Mouse (Mus musculus): Measurements from ENCODE around the gene Fbxw2.
"Not testable (repeated sequence)": the region's sequence is repeated elsewhere in the genome, so short reads cannot be mapped to it uniquely, and the experiment has no call there.

The Fbxw2 gene

DNA sequence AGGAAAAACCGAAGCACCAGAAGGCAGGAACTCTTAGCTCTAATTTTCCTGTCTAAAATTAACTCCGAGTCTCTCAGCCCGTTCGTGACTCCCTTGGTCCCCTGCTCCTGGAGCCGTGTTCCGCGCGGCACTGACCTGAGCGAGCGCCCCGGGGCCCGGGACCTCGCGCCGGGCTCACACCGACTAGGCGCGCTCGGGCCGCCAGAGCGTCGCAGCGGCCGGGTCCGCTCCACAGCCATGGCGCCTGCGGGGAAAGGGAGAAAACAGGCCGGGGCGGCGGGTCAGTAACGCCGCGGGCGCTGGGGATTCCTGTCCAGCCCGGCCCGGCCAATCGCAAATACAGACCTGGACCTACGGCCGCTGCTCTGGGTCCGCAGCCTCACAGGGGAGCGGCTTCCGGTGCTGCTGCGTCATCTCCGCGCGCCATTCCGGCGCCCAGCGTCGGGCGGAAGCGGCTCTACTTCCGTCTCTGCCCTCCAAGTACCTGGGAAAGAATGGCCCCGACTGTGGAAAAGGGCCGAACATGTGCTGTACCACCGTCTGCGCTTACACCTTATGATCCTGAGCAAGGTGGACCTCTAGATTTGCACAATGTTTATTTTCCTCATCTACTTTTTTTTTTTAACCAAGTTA, at the start of gene Fbxw2:
Gene Fbxw2, minus strand, starts transcription at position 485 of the 633 bp plus-strand sequence.
- peak; percentile 93 for DNase-seq (ENCODE audit: low spot score)

DNA sequence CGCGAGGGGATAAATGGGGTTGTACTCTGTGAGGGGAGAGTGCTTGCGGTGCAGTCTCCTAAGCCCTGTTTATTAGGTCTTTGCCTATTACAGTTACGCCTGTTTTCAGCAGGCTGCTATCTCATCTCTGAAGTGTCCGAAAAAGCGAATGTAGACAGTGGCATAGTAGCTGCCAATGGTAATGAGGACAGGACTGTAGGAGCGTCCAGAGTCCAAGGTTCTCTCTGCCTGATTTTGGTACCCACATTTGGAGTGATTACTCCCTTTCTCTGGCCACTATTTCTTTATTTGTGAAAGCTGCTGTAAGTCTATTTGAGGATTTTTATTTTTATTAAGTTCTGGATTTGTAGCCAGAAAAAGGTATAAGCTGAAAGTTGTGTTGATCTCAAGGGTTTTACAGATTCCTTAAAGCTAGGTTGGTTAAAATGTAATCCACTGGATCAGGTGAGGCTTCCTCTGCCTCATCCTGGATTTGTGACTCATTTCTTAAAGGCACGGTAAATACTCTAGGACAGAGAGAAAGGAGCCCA, 48.8 kb upstream of the Fbxw2 start, which contains the start of gene Psmd5:
Gene Psmd5, minus strand, starts transcription at position 153 of the 530 bp plus-strand sequence.
- no peak for DNase-seq (ENCODE audit: low spot score)

DNA sequence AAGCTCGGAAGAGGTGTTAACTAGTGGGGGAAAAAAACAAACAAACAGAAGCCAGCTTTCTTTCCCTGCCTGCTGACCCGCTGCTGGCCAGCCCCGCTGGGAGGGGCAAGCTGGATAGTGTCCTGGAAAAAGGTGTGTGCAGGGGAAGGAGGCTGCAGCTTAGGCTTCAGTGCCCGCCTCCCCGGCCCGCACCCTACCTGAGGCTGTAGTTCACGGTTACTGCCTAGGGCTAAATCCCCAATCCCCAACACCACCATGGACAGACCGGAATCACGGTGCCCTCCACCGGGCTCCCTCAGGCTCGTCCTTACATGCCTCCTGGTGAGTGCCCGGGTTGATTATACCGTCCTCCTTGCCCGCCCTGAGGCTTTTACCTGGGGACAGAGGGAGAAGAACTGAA, 48.2 kb upstream of the Fbxw2 start, which contains the start of gene Cutal:
Gene Cutal, plus strand, starts transcription at position 126 of the 400 bp plus-strand sequence.
- DNase-seq (ENCODE audit: low spot score) = no peak

DNA sequence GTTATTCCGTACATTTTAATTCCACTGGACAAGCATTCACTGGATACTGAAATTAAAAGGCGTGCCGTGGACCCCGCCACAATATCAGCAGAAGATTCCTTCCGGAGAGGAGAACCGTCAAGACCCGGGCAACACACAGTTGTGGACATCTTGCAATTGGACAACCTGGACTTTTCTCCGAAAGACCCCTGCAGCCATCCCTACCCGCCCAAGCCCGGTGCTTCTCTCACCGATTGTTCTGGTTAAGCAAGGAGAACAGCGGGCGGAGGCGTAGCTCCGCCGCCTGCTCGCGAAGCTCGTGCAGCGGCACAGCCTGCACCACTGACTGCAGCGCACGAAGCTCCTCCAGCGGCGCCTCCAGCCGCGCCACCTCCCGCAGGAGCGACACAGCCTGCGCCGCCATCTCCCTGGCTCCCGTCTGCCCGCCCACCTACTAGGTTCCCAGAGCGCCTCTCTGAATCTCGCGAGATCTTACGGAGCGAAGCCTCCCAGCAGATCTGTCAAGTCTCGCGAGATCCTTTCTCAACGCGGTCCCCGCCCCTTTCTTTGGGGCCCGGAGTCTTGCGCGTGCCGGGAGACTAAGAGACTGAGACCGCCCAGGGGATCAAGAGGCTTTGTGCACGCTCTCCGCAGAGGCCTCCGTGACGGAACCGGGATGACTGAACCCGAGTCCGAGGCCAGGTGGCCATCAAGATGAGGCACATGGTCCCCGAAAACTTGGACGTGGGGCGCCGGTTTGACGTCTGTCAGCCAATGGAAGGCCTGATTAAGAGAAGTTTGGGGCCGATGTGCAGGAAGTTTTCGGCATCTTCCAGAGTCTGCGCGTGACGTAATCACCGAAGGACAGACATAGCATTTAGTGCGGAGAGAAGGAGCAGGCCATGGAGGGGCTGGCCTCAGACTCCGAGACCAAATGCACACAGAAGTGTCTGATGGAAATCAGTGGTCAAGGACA, 44.7 kb upstream of the Fbxw2 start:
- peak; percentile 95 for DNase-seq (ENCODE audit: low spot score)

DNA sequence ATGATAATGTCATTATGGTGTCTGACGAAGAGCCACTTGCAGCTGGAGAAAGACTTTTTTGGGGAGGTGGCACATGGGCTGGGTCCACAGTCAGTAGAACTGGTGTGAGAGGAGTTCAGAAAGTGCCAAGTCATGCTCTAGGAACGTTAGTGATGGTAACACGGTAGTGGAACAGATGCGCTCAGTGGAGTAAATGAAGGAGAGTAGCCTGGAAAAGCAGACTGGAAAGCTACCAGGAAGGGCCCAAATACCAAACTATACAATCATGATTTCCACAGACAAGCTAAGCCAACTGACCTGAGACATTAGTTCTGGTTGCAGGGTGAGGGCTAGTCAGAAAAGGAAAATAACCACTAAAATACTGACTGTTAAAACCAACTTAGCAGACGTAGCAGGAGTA, 43.6 kb upstream of the Fbxw2 start:
- DNase-seq (ENCODE audit: low spot score) = no peak

DNA sequence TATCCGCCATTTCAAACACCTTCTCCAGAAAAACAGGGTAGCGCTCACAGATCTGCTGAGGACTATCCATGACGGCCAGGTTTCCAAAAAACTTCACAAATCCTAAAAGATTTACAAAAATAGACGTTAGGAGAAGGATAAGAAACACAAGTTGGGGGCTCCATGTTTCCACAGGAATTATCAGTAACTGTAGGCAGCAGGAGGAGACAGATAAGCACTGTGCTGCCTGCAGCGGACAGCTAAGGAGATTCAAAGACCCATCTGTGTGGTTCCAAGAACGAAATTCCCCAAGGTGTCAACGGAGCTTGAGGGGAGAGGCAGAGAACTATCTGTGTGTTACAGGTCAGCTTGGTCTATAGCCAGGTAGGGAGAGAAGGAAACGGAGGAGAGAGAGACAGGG, 31.6 kb upstream of the Fbxw2 start:
- DNase-seq (ENCODE audit: low spot score) = no peak

DNA sequence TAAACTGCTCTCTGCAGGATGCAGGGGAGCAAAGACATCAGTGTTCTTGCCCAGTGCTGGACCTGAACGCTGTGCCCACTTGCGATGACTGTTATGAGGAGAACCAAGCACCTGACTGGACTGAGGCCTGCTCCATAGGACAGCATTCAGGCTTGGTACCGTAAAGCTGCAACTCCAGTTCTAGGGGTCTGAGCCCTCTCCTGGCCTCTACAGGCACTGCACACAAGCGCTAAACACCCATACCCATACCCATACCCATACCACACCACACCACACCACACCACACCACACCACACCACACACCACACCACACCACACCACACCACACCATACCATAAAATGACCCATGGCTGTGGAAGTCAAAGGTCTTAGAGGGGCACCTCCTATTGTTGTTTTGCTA, 29.2 kb upstream of the Fbxw2 start:
- DNase-seq (ENCODE audit: low spot score) = no peak

DNA sequence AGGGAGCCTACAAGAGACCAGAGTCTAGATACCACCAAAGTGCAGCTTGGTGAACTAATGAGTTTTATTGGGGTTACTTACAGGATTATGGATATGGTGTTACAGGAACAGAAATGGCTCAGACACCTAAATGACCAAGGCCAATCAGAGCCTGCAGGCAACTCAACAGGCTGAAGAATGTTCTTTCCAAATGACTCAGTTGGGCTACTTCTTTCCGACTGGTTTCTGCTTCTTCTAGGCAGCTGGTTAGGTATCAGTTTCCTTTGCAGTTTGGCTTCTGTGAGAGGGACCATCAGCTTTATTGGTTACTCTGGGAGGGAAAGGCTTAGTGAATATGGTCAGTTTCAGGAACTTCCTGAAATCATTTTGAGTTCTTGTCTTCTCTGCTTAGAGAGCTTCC, 21.6 kb upstream of the Fbxw2 start:
- DNase-seq (ENCODE audit: low spot score) = no peak

DNA sequence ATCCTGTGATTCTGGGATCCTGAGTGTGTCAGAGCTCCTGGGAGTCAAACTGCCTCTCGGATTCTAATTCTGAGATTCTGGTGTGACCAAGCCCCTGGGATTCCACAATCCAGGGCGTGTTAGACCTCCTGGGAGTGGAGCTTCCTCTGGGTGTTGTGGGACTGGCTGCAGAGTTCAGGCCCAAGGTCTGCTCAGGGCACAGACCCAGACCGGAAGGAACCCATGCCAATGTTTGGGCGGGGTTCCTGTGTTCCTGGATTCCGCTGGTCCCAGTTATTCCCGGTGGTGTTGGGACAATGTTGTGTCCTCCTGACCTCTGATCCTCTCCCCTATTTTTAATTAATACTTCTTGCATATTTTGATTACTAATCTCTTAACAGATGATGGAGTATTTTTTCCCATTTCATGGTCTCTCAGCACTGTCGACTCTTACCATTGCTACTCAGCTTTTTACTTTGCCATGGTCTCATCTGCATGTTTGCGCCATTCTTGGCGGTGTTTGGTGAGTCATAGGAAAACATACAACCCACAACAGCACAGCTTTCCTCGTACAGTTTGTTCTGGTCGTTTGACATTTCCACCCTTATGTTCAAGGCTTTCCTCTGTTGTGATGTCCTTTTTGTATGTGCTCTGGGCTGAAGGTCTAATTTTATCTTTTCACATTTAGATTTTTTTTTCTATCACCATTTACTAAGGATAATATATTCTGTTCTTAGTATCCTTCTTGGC, 17.3 kb upstream of the Fbxw2 start:
- DNase-seq (ENCODE audit: low spot score) = no peak

DNA sequence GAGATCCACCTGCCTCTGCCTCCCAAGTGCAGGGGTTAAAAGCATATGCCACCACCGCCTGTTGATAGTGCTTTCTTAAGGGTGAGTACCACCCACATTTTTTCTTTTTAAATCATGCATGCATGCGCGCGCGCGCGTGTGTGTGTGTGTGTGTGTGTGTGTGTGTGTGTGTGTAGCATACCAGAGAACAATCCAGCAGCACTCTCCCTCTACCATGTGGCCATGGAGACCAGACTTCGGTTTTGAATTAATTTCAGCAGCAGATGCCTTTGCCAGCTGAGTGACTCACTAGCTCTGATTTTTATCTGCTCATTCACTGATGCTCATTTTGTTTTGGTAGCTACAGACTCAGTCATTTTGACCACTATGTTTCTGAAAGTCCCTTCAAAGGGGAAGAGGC, 15.6 kb upstream of the Fbxw2 start:
- peak; percentile 71 for DNase-seq (ENCODE audit: low spot score)

DNA sequence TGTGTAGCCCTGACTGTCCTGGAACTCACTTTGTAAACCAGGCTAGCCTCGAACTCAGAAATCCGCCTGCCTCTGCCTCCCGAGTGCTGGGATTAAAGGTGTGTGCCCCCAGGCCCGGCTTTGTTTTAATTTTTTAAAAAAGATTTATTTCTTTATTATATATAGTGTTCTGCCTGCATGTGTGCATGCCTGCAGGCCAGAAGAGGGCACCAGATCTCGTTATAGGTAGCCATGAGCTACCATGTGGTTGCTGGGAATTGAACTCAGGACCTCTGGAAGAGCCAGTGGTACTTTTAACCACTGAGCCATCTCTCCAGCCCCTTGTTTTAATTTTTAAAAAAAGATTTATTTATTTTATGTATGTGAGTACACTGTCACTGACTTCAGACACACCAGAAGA, 14.0 kb upstream of the Fbxw2 start:
- DNase-seq (ENCODE audit: low spot score) = not testable (repeated sequence)

DNA sequence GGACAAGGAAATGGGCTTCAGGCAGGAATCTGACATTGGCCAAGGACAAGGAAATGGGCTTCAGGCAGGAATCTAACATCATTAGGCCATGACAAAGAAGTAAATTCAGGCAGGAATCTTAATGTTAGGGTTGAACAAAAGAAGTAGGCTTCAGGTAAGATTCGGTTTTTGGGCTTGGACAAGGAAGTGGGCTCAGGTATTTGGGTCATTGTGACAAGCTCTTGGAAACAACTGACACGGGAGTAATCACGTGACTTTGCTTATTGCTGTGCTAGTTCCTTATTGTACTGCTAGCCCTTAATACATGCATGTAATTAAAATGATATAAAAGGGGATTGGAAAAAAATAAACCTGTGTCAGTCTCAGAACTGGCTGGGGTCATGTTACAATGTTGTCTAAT, 9.6 kb upstream of the Fbxw2 start:
- no peak for DNase-seq (ENCODE audit: low spot score)

DNA sequence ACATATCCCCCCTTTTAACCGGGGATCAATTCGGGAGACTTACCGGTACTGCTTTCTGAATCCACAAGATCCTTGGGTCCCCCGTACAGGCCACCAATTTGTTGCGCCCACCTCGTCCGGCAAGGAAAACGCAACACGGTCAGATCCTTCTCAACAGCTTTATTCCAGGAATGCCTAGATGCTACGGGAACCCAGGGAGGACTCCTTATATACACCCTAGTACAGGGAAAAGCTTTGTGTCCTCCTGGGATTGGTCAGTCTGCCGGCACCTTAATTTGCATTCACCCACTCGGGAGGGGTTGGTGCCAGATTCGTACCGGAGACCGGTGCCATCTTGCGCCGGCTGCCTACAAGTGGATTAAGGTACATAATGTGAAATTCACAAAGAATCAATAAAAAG, 7.5 kb upstream of the Fbxw2 start:
- no peak for DNase-seq (ENCODE audit: low spot score)

DNA sequence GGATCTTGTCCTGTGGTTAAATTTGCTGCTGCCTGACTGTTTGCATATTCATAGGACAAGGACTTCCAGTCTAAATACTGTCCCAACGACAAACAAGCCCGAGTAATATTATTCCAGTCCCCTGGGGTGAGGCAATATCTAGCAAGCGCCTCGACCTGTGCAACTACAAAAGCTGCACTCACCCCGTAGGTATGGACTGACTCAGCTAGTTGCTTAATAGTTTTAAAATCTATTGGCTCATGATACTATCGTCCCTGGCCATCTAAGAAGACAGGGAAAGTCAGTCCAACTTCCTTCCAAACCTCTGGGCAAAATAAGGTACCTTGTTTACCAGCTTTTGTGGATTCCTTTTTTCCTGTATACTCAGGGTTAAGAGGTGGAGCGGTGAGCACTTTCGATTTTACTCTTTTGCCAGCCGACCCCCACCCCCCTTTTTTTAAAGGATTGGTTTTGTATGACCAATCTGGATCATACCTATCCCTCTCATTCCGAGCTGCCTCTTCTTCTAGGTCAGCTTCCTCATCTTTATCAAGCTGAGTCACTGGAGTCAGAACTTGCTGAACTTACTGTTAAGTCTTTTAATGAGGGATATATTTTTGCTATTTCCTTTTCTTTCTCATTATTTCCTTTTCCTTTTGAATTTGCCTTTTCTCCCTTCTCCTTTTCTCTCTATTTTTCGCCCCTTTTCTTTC, 6.8 kb upstream of the Fbxw2 start, which contains the start of gene Gm34653:
Gene Gm34653, plus strand, starts transcription at position 242 of the 692 bp plus-strand sequence.
- DNase-seq (ENCODE audit: low spot score) = not testable (repeated sequence)

DNA sequence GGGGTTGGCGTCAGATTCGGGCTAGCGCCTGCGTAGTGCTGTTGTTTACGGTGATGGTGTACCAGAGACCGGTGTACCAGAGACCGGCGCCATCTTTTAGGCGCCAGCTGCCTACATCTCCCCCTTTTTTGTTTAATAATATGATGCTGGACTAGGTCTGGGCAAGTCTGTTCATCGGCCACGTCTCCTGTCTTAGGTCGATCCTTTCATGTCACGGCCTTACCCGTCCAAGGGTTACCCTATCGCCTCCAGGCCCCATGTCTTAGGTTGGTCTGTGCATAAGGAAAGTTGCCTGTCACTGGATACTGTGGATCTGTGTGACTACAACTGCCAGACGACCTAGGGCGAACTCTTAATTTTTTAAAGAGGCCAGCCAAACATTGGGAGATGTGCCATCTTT, 4.0 kb upstream of the Fbxw2 start:
- not testable (repeated sequence) for DNase-seq (ENCODE audit: low spot score)

DNA sequence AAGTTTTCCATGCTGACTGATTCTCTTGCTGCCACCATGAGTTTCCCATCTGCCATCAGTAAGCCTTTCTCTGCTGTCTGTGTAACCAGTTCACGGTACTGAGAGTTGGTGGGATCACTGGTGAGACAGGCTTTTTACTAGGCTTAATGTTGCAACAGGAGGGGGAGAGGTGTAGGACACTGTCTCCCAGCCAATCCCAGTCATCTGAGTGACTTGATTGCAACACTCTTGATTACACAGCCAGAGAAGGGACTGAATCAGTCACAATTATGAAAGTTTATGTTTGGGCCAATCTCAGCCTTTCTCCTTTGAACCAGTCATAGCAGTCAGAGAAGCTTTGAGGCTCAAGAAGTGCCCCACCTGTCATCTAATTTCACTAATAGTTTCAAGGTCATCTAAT, 1.9 kb upstream of the Fbxw2 start:
- no peak for DNase-seq (ENCODE audit: low spot score)

DNA sequence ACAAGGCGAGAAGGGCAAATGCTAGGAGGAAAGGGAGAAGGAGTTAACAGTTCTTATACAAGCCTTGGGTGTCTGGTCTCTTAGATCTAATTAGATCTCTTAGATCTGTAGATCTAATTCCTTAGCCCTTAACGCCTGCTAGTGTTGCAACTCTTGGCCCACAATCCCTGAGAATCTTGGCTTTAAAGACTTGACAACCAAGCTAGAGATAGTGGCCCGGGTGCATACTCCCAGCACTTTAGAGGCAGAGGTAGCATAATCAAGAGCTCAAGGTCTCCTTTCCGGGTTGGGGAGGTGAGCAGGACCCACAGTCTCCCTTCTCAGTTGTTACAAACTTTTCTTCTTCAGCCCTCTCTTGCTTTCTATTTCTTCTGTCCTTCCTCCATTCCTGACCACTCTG, 1.5 kb upstream of the Fbxw2 start:
- DNase-seq (ENCODE audit: low spot score) = no peak

DNA sequence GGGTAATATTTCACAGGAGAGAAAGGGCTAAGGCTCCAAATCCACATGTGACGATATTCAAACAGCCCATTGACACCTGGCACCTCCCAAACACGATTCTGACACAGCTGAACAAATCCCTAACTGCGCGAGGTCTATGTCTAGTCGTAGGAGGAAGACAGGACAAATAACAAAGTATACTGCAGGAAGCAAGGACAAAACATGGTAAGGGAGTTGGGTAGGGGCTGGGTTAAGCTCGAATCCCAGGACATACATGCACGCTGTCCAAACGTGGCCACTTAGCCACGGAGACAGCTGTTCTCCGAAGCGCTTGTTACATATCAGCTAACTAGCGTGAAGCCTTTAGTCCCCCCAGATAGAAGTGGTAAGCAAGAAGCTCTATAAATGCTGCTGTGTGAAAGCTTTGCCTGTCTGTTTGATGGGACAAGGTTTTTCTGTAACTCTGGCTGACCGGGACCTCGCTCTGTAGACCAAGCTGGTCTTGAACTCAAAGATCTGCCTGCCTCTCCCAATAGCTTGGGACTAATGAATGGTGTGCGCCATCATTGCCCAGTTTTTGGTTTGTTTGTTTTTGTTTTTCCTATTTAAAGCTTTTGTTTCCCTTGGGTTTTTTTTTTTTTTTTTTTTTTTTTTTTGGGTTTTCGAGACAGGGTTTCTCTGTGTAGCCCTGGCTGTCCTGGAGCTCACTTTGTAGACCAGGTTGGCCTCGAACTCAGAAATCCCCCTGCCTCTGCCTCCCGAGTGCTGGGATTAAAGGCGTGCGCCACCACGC, 535 bp upstream of the Fbxw2 start:
- DNase-seq (ENCODE audit: low spot score) = no peak

DNA sequence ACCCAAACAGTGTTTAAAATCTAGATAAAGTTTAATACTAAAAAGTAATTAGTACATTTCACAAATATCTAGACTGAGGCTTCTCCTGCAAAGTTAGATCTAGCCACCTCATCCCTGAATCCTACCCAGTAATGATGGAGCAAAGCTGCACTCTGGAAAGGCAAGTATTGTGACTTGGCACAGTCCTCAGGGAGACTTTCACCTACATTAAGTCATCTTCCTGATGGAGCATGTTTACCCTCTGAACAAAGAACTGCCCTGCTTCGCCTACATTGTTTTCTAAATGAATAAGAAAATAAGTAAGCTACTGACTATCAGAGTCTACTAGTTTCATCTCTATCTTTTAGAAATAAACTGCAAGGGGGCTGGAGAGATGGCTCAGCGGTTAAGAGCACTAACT, 7.6 kb downstream of the Fbxw2 start:
- DNase-seq (ENCODE audit: low spot score) = no peak

DNA sequence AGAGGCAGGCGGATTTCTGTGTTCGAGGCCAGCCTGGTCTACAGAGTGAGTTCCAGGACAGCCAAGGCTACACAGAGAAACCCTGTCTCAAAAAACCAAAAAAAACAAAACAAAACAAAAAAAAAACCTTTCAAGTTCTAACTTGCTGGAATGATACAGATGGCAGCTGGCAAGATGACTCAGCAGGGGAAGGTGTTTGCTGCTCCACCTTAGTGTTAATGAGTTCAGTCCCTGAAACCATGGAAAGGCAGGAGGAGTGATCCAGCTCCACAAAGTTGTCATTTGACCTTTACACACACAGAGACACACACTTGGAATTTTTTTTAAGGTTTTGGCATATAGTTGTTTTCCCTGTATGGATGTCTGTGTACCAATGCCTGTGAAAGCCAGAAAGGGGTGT, 10.2 kb downstream of the Fbxw2 start:
- not testable (repeated sequence) for DNase-seq (ENCODE audit: low spot score)

DNA sequence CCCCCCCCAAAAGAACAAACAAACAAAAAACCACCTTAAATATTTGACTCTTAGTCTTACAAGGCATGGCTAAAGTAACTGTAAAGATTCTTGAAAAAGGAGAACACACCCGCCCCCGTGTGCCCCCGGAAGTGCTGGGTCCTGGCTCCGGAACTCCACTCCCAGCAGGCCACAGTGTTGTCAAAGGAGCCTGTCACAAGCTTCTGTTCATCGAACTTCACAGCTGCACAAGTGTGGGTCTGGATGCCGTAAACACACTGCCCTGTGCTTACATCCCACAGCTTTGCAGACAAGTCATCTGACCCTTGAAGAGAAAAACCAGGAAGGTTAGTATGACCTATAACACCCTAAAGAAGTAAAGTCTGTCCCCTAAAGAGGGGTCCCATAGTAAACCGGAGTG, 13.4 kb downstream of the Fbxw2 start:
- DNase-seq (ENCODE audit: low spot score) = no peak
